Mouse (Mus musculus): ENCODE data around the gene Clns1a.

DNA sequence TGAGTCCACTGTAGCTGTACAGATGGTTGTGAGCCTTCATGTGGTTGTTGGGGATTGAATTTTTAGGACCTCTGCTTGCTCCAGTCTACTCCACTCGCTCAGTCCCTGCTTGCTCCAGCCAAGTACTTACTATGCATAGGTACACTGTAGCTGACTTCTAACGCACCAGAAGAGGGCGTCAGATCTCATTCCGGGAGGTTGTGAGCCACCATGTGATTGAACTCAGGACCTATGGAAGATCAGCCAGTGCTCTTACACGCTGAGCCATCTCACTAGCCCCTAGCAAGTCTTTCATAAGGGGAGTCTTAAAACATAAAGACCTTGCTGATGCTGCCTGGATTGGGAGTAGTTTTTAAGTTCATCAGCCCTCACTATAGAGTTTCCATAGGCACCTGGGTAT lies 23.7 kb downstream of the Clns1a start:
- TF ChIP-seq ZNF384 (IDR thresholded peaks at IDR 0.05; ENCODE audit: low read depth, low read length): no peak
- no peak for TF ChIP-seq CHD2 (IDR thresholded peaks at IDR 0.05; ENCODE audit: low read depth, low read length)
- TF ChIP-seq ZC3H11A (IDR thresholded peaks at IDR 0.05; ENCODE audit: borderline replicate concordance, low read depth, low read length): no peak

All from ES-E14 (cell line).